Mouse (Mus musculus) WW6 (cell line): ENCODE measurements around the gene Capn2.

Experiments used
- DNase-seq: peaks from one replicate; pipeline ENCODE4 v3.0.0-alpha.2; 2013; ENCODE audit warnings: low read depth, low spot score

Gene Capn2

DNA sequence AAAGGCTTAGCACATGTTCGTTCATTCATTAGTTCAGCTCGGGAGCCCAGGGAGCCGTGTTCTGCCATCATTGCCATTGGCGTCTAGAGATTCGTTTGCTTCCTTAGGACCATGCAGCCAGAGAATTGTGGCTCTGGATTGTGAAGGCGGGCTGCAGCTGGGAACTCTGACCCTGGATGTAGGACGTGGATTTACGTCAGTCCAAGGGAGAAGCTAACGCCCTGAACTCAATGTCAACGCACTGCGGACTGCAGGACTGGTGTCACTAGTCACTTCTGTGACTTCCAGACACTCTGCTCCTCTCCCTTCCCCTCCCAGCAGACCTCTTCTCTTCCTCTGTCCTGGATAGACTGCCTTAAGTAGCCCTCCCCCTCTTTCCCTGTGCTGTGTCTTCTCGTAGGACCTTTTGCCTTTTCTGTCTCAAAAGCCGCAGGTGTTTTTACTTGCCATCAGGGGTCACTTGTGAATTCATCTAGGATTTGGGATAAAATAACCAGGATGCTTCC lies 9.9 kb upstream of the Capn2 start:
- no peak for DNase-seq

DNA sequence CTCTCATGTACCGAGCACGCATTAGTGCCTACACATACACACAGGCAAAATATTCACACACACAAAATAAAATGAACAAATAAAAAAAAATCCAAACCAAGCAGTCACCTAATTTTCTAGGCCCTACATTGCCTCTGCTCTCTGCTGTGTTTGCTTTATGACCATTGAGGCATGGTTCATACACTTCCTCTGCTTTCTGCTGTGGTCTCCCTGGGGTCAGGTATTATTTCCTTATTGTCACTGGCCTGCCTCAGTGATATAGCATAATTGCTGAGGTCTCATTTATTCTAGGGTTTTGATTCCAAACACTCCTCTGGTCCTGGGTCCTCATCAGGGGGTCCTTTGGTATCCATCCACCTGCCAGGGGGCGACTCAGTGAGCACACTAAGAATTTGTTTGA lies 8.2 kb upstream of the Capn2 start:
- no peak for DNase-seq

DNA sequence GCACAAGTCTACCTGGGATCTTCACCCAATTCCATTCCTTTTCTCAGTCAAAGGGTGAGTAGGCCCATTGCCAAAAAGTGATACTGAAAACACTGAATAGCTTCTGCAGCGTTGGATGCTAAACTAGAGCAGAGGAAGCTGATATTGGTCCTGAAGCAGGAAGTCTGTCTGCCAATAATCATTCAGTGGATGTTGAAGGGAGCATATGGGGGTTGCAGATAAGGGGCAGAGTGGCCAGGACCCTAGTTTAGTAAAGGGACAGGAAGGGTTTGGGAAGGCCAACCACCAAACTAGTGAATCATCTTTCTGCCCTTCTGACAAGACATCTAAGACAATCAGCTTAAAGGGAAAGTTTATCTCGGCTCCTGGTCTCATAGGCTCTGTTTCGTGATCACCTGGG lies 6.3 kb upstream of the Capn2 start:
- DNase-seq, result no peak

DNA sequence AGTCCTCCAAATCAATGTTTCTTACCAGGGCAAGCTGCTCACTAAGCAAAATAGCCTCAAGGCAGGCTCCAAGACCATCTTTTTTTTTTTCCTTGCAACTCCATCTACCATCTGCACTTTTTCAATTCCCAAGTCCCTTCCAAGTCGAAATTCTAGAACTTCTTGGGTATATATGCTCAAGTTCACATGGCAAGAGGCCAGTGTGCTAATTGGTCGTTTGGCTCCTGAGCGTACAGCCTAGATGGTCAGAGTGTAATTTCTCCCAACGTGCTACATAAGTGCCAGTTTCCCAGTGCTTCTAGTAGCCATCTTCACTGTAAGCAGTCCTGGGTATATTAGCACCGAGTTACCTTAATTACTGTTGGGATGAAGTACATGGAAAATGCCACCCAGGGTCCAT lies 5.6 kb upstream of the Capn2 start:
- DNase-seq, result no peak

DNA sequence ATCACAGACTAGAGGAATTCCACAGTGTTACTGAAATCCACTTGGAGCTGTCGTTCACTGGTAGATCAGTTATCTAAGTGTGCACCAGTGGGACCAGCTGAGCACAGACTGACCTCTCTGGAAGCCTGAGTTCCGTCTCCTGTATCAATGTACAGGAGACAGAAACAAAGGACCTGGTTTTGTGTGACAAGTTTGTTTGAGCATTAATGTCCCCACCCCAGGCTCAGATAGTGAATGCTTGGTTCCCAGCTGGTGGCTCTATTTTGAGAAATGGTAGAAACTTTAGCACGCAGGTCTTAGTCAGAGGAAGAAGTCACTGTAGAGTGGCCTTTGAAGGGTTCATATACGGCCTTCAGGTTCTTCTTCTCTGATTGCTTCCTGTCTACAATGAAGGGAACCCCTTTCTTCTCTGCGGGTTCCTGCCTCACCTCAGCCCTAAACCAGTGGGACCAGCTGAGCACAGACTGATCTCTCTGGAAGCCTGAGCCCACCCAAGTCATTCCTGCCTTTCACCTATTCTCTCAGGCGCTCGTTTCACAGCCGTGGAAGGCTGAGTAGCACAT lies 3.6 kb upstream of the Capn2 start:
- no peak for DNase-seq

DNA sequence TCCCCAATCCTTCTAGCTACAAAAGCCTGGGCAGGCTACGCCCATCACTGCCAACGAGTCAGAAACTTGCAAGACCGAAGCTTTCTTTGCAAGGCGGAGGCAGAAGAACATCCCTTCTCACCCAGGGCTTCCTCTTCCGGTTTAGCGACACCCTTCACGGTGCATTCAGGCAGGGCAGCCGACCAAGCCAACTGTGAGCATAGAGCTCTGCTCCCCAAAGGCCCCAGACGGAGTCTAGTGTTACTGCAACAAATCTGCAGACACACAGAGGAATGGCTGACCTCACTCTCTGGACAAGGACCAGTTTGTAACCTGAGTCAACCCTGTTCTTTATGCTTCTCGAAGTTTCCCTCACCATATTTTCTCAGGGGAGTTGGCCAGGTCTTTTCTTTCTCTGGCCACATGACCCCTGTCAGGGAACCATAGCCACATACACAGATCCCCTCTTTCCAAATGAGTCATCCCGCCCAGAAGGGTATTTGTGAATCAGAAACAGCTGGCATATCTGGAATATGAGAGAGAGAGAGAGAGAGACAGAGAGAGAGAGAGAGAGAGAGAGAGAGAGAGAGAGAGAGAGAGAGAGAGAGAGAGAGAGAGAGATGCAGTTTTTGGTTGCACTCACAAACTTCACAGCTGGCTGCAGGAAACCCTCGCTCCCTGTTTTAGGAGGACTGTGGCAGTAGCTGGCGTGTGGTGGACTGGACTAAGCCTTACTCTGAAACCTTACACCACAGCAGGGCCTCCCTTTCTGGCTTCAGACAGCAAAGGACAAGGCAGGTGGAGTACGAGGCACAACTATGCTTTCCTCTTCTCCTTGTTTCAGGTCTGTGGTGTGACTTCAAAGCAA lies 2.9 kb upstream of the Capn2 start:
- no peak for DNase-seq

DNA sequence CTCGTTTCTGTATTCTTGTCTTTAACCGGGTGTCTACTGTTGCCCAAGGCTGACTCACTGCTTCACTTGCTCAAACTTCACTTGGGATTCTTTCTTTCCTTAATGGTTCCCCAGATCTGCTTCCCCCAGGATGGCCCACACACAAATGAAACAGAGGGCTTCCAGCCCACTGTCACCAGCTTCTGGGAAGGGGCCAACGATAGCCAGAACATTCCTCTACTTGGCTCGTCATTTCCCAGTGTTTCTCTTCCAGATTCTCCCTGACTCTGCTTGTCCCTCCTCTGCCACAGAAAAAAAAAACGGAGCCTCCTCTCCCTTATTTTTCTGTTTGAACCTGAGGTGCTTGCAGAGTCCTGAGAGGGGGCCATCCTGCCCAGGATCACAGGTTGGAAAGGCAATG lies 1.9 kb upstream of the Capn2 start:
- DNase-seq, result no peak

DNA sequence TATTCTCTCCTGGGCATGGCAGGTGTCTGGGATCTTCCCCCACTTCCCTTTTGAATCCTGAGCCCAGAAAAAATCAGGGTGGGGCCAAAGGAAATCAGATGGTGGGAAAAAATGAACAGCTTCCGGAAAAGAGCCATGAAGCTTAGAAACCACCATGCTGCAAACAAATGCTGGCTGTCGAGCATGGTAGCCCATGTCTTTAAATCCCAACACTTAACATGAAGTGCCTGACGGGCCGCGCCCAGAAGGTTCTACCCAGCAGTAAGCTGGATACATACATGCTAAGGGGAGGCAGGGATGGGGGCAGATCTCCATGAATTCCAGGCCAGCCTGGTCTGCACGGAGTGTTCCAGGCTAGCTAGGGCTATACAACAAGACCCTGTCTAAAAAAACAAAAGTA lies 1.4 kb upstream of the Capn2 start:
- DNase-seq, result no peak

DNA sequence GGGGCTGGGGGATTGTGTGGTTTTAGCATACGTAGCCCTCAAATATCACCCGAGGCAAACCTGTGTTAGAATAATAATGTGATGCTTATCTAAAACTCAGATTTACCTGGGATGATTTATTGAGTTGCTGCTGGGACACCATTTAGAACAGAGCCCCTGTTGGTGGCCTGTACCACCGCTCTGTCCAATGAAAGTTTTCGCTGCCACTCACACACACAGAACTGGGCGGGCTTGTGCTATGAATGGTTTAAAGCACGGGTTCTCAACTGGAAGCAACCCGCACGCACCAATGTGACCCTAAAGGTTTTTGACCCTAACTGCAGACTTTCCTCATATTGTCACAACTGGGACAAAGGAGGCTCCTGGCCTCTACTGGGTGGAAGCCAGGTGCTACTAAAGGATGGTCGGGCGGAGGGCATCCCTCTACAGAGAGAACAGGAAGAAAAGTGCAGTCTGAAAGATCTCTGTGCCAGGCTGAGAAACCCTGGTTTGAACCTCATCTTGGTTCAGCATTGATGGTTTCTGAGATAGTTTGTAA lies 804 bp upstream of the Capn2 start:
- no peak for DNase-seq

DNA sequence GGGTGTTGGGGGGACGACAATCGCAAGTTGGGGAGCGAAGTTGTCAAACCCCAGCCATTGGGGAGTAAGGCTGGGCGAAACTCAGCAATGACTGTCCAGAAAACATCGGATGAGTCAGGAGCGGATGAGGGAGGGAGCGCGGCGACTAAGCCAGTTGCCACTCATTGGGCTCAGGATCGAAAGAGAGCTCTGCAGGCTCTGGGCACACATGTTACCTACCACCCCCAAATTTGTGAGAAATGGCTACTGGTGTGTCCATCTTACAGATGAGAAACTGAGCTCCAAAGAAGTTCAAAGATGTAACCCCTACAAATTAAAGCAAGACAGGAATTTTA lies 236 bp upstream of the Capn2 start:
- DNase-seq, result no peak

DNA sequence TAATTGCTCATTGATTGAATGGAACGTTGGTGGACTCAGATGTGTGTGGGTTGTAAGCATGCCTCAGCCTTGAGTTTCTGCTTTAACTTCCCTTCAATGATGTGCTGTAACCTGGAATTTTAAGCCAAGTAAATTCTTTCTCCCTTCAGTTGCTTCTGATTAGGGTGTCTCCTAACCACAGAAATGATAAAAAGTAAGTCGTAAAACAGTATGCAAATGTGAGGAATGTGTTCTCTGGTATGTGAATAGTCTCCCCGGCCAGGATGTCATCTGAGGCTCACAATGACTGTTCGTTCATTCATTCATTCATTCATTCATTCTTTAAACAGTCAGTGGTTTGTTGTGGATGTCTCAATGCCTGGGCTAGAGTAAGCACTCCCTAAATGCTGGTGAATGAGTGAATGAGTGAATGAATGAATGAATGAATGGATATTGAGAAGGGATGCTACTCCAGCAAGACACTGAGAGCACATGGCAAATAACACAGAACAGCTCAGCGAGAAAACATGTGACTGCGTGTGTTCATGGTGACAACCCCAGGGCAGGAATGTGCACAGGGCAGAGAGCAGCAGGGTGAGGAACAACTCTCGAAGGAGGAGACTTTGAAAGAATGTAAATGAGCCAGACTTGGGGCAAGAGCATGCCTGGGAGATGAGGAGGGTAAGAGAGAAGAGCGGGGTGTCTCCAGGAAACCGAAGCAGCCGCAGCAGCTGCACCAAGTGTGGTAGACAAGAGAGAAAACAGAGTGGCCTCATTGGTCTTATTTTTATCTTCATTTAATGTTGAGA lies 2.4 kb downstream of the Capn2 start:
- DNase-seq, result no peak

DNA sequence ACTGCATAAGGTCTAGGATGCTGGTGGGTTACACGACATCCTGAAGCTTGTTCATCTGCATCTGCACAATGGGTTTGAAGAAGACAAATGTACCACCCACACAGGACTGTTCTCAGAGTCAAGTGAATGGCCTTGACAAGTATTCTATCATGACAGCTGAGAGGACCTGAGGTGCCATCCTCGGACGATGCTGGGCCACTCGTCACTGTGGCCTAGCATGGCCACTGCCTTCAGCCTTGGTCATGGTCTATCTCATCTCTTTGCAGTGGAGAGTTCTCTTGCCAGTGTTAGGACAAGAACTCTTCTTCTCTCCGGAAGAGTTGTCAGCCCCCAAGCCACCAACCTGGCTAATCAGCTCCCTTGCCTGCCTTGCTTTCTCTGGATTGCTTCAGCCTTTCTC lies 3.7 kb downstream of the Capn2 start:
- no peak for DNase-seq

DNA sequence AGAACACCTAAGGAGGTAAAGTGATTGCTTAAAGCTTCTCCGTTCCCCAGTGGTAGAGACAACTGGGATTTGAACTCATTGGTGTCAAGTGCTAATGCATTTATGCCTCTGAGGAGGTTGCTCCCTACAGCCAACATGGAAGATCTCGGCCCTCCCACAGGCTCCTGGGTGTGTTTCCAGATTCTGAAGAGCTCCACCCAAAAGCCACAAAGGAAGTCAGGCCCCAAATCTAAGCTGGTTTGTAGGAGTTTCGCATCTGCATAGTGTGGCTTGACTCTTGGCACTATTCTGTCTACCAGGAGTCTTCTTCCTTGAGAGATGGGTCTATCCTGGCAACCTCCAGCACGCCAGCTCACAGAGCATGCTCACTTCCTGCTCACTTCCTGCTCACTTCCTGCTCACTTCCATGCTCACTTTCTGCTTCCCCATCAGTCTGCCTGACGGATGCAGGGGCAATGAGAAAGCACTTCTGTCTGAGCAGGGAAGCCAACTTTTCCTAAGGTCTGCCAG lies 4.5 kb downstream of the Capn2 start:
- no peak for DNase-seq

DNA sequence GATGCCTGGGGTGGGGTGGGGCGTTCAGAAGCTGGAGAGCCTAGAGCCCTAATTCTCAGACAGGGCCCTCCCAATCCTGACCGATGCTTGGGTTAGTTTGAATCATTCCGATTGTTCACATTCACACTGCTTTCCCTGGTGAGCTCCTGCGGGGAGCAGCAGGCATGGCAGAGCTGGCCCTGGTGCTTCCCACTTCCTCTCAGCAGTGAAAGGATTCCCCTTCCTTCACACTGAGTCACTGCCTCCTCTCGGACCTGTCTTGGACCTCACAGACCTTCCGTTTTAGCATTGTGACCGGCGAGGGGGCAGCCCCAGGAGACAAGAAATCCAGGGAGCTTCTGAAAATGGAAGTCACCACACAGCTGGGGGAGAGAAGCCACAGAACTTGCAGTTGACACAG lies 5.6 kb downstream of the Capn2 start:
- no peak for DNase-seq

DNA sequence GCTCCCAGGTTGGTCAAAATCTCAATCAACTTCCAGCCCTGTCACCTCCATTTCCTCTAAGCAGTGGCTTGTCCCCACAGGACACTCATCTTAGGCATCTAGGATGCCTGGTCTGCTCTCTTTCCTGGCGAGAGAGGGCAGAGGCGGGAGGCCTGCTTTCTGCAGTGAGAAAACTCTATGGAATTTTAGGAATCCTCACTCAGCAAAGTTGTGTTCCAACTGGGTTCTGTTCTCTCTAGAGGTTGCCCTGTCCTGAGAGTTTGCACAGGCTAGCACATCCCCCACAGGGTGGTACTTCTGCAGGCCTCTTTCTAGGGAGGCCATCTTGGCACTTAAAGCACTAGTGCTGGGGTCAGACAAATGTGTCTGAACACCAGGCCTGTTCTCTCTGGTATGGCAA lies 6.3 kb downstream of the Capn2 start:
- DNase-seq, result no peak

DNA sequence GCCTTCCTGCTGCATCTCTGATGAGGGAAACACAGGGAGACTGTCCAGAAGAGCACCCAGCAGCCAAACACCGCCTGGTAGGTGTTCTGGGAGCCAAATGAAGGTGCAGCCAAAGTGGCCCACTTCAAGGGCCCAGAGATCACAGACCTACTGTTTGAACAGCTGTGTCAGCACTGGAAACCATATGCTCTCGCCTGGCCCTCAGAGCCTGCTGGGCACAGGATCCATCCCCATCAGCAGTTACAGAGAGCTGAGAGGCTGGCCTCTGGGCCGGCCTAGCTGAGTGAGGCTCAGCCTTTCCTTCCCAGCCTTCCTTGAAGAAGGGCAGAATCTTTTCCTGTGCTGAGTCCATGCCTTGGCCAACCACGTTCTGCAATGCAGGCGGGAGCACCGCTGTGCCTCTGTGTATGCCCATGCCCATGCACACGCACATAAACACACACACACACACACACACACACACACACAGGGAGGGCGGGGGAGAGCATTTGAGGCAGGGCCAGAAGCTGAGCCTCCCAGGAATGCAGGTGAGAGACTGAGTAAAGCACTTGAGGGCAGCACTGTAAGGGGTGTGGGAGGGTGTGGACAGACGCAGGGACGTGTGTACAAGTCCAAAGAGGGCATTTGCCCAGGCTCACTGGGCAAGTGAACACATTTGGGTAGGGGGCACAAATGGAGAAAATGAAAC lies 8.2 kb downstream of the Capn2 start:
- DNase-seq, result no peak

DNA sequence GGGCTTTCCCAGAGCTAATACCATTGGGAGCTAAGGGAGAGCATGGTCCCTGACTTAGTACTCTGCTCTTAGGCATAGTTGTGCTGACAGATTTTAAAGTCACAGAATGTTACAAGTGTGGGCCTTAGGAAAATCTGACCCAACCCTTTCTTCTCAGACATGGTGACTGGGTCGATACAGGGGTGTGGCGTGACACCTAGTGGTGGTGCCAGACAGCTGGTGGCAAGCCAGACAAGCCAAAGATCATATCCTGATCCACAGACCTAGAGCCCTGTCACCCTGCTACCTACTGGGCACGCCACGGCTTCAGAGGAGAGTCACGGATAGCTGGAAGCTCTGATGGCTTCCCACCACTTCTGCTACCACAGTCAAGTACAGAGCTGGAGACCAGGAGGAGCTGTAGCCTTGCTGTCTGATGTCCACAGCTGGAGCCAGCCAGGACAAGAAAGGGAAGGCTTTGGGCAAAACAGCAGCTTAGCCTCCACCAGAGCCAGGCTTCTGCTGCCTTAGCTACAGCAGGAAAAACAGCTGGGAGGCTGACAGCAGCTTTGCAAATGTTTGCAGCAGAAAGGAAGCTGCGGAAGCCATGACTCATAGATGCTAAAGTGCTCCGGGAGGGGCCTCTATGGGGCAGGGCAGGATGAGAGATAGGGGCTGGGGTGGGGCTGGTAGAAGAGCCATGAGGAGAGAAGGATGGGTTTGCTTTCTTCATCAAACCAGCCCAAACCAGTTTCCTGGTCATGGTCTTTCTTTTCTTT lies 11.0 kb downstream of the Capn2 start:
- DNase-seq, result no peak

DNA sequence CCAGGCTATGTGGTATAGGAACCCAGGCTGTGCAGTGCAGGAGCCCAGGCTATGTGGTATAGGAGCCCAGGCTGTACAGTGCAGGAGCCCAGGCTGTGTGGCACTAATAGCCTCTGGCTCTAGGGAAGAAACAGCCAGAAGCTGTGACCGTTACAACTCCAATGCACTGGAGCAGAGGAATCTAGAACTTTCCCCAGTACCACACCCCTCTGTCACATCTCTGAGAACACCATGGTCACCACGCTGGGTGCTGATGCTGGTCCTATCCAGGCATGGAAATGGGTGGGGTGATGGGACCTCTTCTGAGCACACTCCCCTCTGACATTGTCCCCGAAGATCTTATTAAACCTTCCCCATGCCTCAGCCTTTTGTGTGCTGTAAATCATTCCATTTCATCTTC lies 12.1 kb downstream of the Capn2 start:
- DNase-seq, result no peak

DNA sequence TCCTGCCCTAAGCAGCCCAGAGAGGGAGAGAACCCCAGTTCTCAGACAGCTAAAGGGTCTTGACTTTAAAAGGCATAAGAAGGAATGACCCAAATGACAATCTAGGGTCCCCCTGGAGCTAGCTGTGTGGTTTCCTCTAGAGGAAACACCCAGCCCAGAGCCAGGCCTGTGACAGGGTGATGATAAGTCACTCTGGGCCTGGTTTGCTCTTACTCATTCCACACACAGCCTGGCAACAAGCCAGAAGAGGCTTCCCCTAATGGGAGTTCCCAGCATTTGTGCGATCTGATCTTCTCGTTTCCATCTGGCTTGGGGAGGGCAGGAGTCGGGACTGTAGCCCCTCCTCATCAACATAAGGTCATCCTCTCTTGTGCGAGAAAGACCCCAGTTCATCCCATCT lies 13.2 kb downstream of the Capn2 start:
- no peak for DNase-seq

DNA sequence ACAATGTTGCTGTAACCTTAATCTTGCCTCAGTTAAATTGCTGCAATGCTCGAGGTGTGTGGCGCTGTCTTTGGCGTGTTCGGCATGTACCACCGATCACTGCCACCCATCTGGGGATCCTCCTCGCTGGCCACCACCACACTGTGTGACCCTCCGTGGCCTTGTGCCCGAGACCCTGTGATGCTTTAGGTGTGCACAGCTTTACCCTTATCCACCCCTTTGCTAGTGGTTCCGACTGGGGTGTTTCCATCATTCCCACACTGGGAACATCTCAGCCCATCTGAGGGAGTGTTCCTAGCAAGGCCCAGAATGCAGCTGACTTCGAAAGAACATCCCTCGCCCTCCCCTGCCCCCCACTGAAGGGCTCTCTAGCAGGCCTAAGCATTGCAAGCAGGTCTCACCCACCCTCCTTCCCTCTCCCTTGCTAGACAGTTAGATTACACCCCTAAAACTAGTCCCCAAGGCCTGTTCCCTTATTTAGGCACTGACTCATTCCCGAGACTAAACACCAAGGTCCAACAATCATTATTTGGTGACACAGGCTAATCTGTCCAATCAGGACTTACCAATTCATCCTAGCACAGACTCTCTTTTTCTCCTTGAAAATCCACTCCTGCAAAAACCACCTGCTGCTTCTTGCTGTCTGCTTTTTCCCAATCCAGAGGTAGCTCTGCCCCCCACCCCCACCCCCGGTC lies 14.1 kb downstream of the Capn2 start:
- DNase-seq, result no peak
